In genomic region chr11:86497908-86498307, GRCm38 (mm10) we compare ENCODE assay signal across 12 mouse cellular contexts. TPM values are rescaled to one million over a fixed set of nuclear protein-coding genes. Genes with fewer than 3 reads are reported as not detected.
DNase-seq lines count a peak whose midpoint lies in the region; TF ChIP-seq lines count a peak whose summit lies in the region.
"Had no signal": no experiment of that assay in that cellular context is flagged by ENCODE, and none has a peak within 500 bp of the region (broad histone marks: within the 10 kb centered on the region; RNA-seq: fewer than 3 reads in every experiment).

No protein-coding gene starts in this region.

- TF ChIP-seq POLR2A in heart, adult 2 months (IDR thresholded peaks at IDR 0.05; ENCODE audit: insufficient read depth, low read depth, low read length), result no peak
- TF ChIP-seq POLR2A in testis, adult 2 months (IDR thresholded peaks at IDR 0.05; ENCODE audit: control insufficient read depth, low read depth, low read length), result no peak

- no peak overlapping the region for H3K4me3 ChIP-seq in heart, adult 2 months
- no peak overlapping the region for H3K4me3 ChIP-seq in testis, adult 2 months (ENCODE audit: control insufficient read depth, low read depth, low read length)
- H3K4me3 ChIP-seq: erythroblast, embryonic 14.5 days; heart, embryonic 13.5 days had no signal

- H3K79me2 ChIP-seq in heart, adult 2 months (replicated peaks; ENCODE audit: control insufficient read depth, insufficient read depth, low read length), result no peaks in the 10 kb centered on the region

- H3K9ac ChIP-seq in heart, adult 2 months (ENCODE audit: low read depth, low read length), result no peak overlapping the region
- H3K9ac ChIP-seq: heart, embryonic 13.5 days had no signal

- no peak for TF ChIP-seq EP300 in heart, adult 2 months (IDR thresholded peaks at IDR 0.05; ENCODE audit: insufficient read depth, low read depth, low read length)

- peak; percentile 25 for TF ChIP-seq CTCF in heart, adult 2 months (IDR thresholded peaks at IDR 0.05)
- peak; percentile 12; the same call in 1 of the 2 replicates for TF ChIP-seq CTCF in testis, adult 2 months (IDR thresholded peaks at IDR 0.05; ENCODE audit: control insufficient read depth, insufficient read depth, insufficient replicate concordance, low read depth, low read length)

- intact Hi-C loops in heart, adult 2 months (cut with DNase I), result loop anchor here (10.0 kb wide), 1 partner anchor 223 kb away; no protein-coding TSS in a partner anchor

- WGBS in heart, adult 2 months, result 80% methylated on average over 3 of the region's 3 CpGs

- no peaks in the 10 kb centered on the region for H3K4me1 ChIP-seq in heart, adult 2 months (ENCODE audit: control insufficient read depth, insufficient read depth, low read length)
- no peaks in the 10 kb centered on the region for H3K4me1 ChIP-seq in testis, adult 2 months (ENCODE audit: control insufficient read depth, insufficient read depth, low read length)

- no peaks in the 10 kb centered on the region for H3K27me3 ChIP-seq in heart, adult 2 months (ENCODE audit: control insufficient read depth, insufficient read depth, low read length)
- H3K27me3 ChIP-seq in testis, adult 2 months (ENCODE audit: control insufficient read depth, insufficient read depth, low read length), result no peaks in the 10 kb centered on the region
- H3K27me3 ChIP-seq: heart, embryonic 13.5 days had no signal

- no peak for DNase-seq in heart, adult 2 months
- DNase-seq in heart, adult 8-10 months (ENCODE audit: low spot score), result no peak
- DNase-seq in testis, postnatal 14 days (ENCODE audit: low spot score), result no peak
- DNase-seq in brain, adult 2 months (ENCODE audit: low read depth, low spot score), result peak; percentile 20
- DNase-seq in thymus, postnatal 14 days, result peak; percentile 16
- DNase-seq in spleen, adult 18-20 months, result no peak
- DNase-seq in Muller cell, postnatal 12 days (ENCODE audit: inconsistent ontology term), result no peak
- DNase-seq: kidney, postnatal 4 days; lung, adult 2 months had no signal

- peaks cover 5% of the 10 kb centered on the region for H3K36me3 ChIP-seq in heart, adult 2 months (ENCODE audit: control insufficient read depth, insufficient read depth, low read length)
- H3K36me3 ChIP-seq in testis, adult 2 months (ENCODE audit: control insufficient read depth, insufficient read depth, low read length), result no peaks in the 10 kb centered on the region; the same call in 1 of the 2 replicates

- no peak overlapping the region for H3K27ac ChIP-seq in heart, adult 2 months
- no peak overlapping the region for H3K27ac ChIP-seq in testis, adult 2 months (ENCODE audit: control insufficient read depth, insufficient read depth, low read depth, low read length)
- H3K27ac ChIP-seq: heart, embryonic 13.5 days had no signal

RNA-seq across cellular contexts. Expression of gene Rnft1, which starts 13.5 kb away (rescaled TPM):
- total RNA-seq in heart, adult 2 months (2021), result 10 to 100 TPM; 26.2 to 35.0 TPM
- polyA plus RNA-seq in heart, adult 2 months (2012; rRNA removed), result 6.8 and 14.3 TPM in 2 replicates
- 10 to 100 TPM; 25.4 to 30.0 (median 29.3) TPM for total RNA-seq in heart, adult 8-10 months (2022)
- 24.6 and 25.1 TPM in 2 replicates for polyA plus RNA-seq in testis, adult 2 months (2012; rRNA removed)

RNA-seq across cellular contexts. Expression of gene Rps6kb1, which starts 46.7 kb away (rescaled TPM):
- 10 to 100 TPM; 18.3 to 22.4 TPM for total RNA-seq in heart, adult 2 months (2021)
- 6.4 and 8.1 TPM in 2 replicates for polyA plus RNA-seq in heart, adult 2 months (2012; rRNA removed)
- total RNA-seq in heart, adult 8-10 months (2022), result 10 to 100 TPM; 16.5 to 24.5 (median 23.9) TPM
- polyA plus RNA-seq in testis, adult 2 months (2012; rRNA removed), result 4.1 and 4.4 TPM in 2 replicates

RNA-seq across cellular contexts. Expression of gene Tubd1, which starts 46.9 kb away (rescaled TPM):
- 1 to 10 TPM; 5.7 to 6.2 TPM for total RNA-seq in heart, adult 2 months (2021)
- 4.7 and 8.3 TPM in 2 replicates for polyA plus RNA-seq in heart, adult 2 months (2012; rRNA removed)
- total RNA-seq in heart, adult 8-10 months (2022), result 1 to 10 TPM; 5.4 to 6.2 (median 5.8) TPM
- 15.5 and 18.3 TPM in 2 replicates for polyA plus RNA-seq in testis, adult 2 months (2012; rRNA removed)

Comparison
In these comparisons a context has a peak if more than half of its experiments do, and no peak if none do; other contexts are left out.
1. DNase-seq: peak in brain, adult 2 months (single experiment) and thymus, postnatal 14 days (single experiment); none in heart, adult 2 months (0 of 2), heart, adult 8-10 months (single experiment), testis, postnatal 14 days (single experiment), spleen, adult 18-20 months (0 of 2) and Muller cell, postnatal 12 days (single experiment).